Mouse (Mus musculus): ENCODE data around the gene Nr2c1. TPM values are rescaled to one million over a fixed set of nuclear protein-coding genes. Genes with fewer than 3 reads are reported as not detected.

Gene Nr2c1
- polyA plus RNA-seq, 1 experiment from 2014 or later, result 2.3 TPM

- Histone ChIP-seq H3K4me2 (no peak overlapping the region), H3K27me3 (no peaks in the 10 kb centered on the region), H3K36me3 (peaks cover 44% of the 10 kb centered on the region), H3K9ac (no peak overlapping the region), H3K27ac (no peak overlapping the region), H3K4me3 (replicated peaks) (no peak overlapping the region), H3K9me3 (replicated peaks) (no peaks in the 10 kb centered on the region), H3K4me1 (replicated peaks) (no peaks in the 10 kb centered on the region)
- DNase-seq (no peak), ATAC-seq (ENCODE audit: low read depth) (no peak)
- WGBS (ENCODE audit: insufficient replicate concordance), result 37% methylated on average over 2 of the region's 2 CpGs
Measured at GRCm38 (mm10) chr10:94211725-94212124, 63.9 kb downstream of the Nr2c1 start.

GRCm38 (mm10) chr10:94225026-94225750 is 77.4 kb downstream of the Nr2c1 start:
- peaks cover 11% of the 10 kb centered on the region for H3K36me3 ChIP-seq
- no peak overlapping the region for H3K4me2 ChIP-seq
- no peaks in the 10 kb centered on the region for H3K9me3 ChIP-seq (replicated peaks)
- H3K27ac ChIP-seq, result no peak overlapping the region
- no peaks in the 10 kb centered on the region for H3K4me1 ChIP-seq (replicated peaks)
- no peak overlapping the region for H3K4me3 ChIP-seq (replicated peaks)
- ATAC-seq (ENCODE audit: low read depth) (no peak), DNase-seq (no peak)
- 68% methylated on average over 6 of the region's 6 CpGs for WGBS (ENCODE audit: insufficient replicate concordance)
- no peaks in the 10 kb centered on the region for H3K27me3 ChIP-seq
- no peak overlapping the region for H3K9ac ChIP-seq

GRCm38 (mm10) chr10:94230172-94230981 is 82.6 kb downstream of the Nr2c1 start:
- Histone ChIP-seq H3K27ac (no peak overlapping the region), H3K4me1 (replicated peaks) (no peaks in the 10 kb centered on the region), H3K27me3 (no peaks in the 10 kb centered on the region; the same call in 1 of the 2 replicates), H3K9me3 (replicated peaks) (no peaks in the 10 kb centered on the region), H3K9ac (no peak overlapping the region), H3K4me2 (no peak overlapping the region), H3K36me3 (no peaks in the 10 kb centered on the region), H3K4me3 (replicated peaks) (no peak overlapping the region)
- no peak for ATAC-seq (ENCODE audit: low read depth)
- no peak for DNase-seq
- 76% methylated on average over 19 of the region's 19 CpGs for WGBS (ENCODE audit: insufficient replicate concordance)

- no peak overlapping the region for H3K4me2 ChIP-seq
- H3K36me3 ChIP-seq, result no peaks in the 10 kb centered on the region
- H3K9ac ChIP-seq, result no peak overlapping the region
- ATAC-seq (ENCODE audit: low read depth) (no peak), DNase-seq (no peak)
- WGBS (ENCODE audit: insufficient replicate concordance), result 68% methylated on average over 6 of the region's 6 CpGs
- no peaks in the 10 kb centered on the region; the same call in 1 of the 2 replicates for H3K27me3 ChIP-seq
- H3K4me3 ChIP-seq (replicated peaks), result no peak overlapping the region
- H3K27ac ChIP-seq, result no peak overlapping the region
- H3K4me1 ChIP-seq (replicated peaks), result no peaks in the 10 kb centered on the region
- no peaks in the 10 kb centered on the region for H3K9me3 ChIP-seq (replicated peaks)
Measured at GRCm38 (mm10) chr10:94231025-94231424, 83.2 kb downstream of the Nr2c1 start.

- Histone ChIP-seq H3K27me3 (no peaks in the 10 kb centered on the region; the same call in 1 of the 2 replicates), H3K4me3 (replicated peaks) (no peak overlapping the region), H3K27ac (no peak overlapping the region), H3K9me3 (replicated peaks) (no peaks in the 10 kb centered on the region), H3K9ac (no peak overlapping the region), H3K4me2 (no peak overlapping the region), H3K36me3 (no peaks in the 10 kb centered on the region), H3K4me1 (replicated peaks) (no peaks in the 10 kb centered on the region)
- 41% methylated on average over 4 of the region's 4 CpGs for WGBS (ENCODE audit: insufficient replicate concordance)
- DNase-seq, result no peak
- no peak for ATAC-seq (ENCODE audit: low read depth)
Measured at GRCm38 (mm10) chr10:94235200-94235599, 87.4 kb downstream of the Nr2c1 start.

DNA sequence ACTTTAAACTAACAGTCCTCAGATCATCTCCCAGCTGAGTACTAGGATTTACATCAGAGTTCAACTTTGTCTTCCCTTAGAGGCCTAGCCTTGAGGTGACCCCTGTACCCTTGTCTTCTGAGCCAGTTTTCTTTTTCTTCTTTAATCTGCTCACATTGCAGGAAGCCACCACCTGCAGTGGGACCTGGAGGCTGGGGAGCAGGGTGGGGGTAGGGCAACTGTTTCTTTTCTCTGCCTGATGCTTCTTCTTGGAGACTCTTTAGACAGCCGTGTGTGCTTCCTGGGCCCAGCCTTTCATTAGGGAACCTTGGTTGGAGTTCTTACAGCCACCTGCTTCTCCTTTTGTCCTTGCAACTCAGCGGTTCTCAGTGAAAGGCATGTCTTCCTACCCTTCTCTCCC is 93.5 kb downstream of the Nr2c1 start:
- Histone ChIP-seq H3K27me3 (no peaks in the 10 kb centered on the region), H3K9me3 (replicated peaks) (no peaks in the 10 kb centered on the region), H3K4me2 (no peak overlapping the region), H3K9ac (no peak overlapping the region), H3K4me1 (replicated peaks) (no peaks in the 10 kb centered on the region), H3K27ac (no peak overlapping the region), H3K4me3 (replicated peaks) (no peak overlapping the region), H3K36me3 (no peaks in the 10 kb centered on the region)
- WGBS (ENCODE audit: insufficient replicate concordance), result 65% methylated on average over 2 of the region's 2 CpGs
- ATAC-seq (ENCODE audit: low read depth) (no peak), DNase-seq (no peak)

Other genes starting within 250 kb of the Nr2c1 start
- 11.3 and 16.2 TPM in 2 replicates for gene Vezt, start 112.2 kb upstream of the Nr2c1 start, polyA plus RNA-seq (2015; fragmentation: Nextera tagmentation; extraction: Ambion mirVana)
- gene Fgd6, start 112.0 kb upstream of the Nr2c1 start, polyA plus RNA-seq (2015; fragmentation: Nextera tagmentation; extraction: Ambion mirVana), result 2.4 and 3.0 TPM in 2 replicates
- gene Ndufa12, start 50.7 kb downstream of the Nr2c1 start, polyA plus RNA-seq (2015; fragmentation: Nextera tagmentation; extraction: Ambion mirVana), result 211 and 227 TPM in 2 replicates
- not detected in 2 replicates for gene Gm4792, start 150.7 kb downstream of the Nr2c1 start, polyA plus RNA-seq (2015; fragmentation: Nextera tagmentation; extraction: Ambion mirVana)
- 2.6 and 3.4 TPM in 2 replicates for gene Tmcc3, start 163.9 kb downstream of the Nr2c1 start, polyA plus RNA-seq (2015; fragmentation: Nextera tagmentation; extraction: Ambion mirVana)

All from liver, embryonic 13.5 days (tissue).